Mouse (Mus musculus) right cerebral cortex, postnatal 10 days (tissue): ENCODE measurements at regions not wholly inside any gene's neighbourhood (a gene's known extent, or its start where the extent isn't known, plus 50 kb on each side); places are given as distances from the start of the nearest gene placed in this dataset.

Source experiments
- DNase-seq, 2 experiments: peaks; one replicate each; pipeline ENCODE4 v3.0.0; 2021; ENCODE audit warnings: low spot score in 2 of 2

GRCm38 (mm10) chr9:111838069-111838820 is 148.1 kb upstream of the Stac start:
- peak; percentile 48 to 72 for DNase-seq

GRCm38 (mm10) chr9:111822094-111822493 is 131.9 kb upstream of the Stac start:
- no peak for DNase-seq

GRCm38 (mm10) chr9:111817461-111817860 is 127.3 kb upstream of the Stac start:
- DNase-seq = no peak

- DNase-seq = peak in 1 of 2 experiments; percentile 27
Measured at GRCm38 (mm10) chr9:111804931-111805330, 114.8 kb upstream of the Stac start.

- DNase-seq = no peak
Measured at GRCm38 (mm10) chr9:111801381-111801780, 111.2 kb upstream of the Stac start.

GRCm38 (mm10) chr9:111800869-111801268 is 110.7 kb upstream of the Stac start:
- DNase-seq = peak in 1 of 2 experiments; percentile 26

- no peak for DNase-seq
Measured at GRCm38 (mm10) chr9:111778981-111779380, 88.8 kb upstream of the Stac start.

- DNase-seq = no peak
Measured at GRCm38 (mm10) chr9:111777433-111778135, 87.4 kb upstream of the Stac start.

GRCm38 (mm10) chr9:111774229-111774628 is 84.1 kb upstream of the Stac start:
- DNase-seq = peak in 1 of 2 experiments; percentile 49

GRCm38 (mm10) chr9:111762653-111763468 is 72.7 kb upstream of the Stac start:
- DNase-seq = no peak

GRCm38 (mm10) chr9:111755235-111755634 is 65.1 kb upstream of the Stac start:
- DNase-seq = no peak

GRCm38 (mm10) chr9:111746151-111746550 is 56.0 kb upstream of the Stac start:
- no peak for DNase-seq

- peak in 1 of 2 experiments; percentile 23 for DNase-seq
Measured at GRCm38 (mm10) chr9:111745206-111745605, 55.1 kb upstream of the Stac start.
